Mouse (Mus musculus) myocyte (in vitro differentiated cells): ENCODE measurements around the gene Sema3c.

Experiments used
- CEBPB ChIP-seq: IDR thresholded peaks from 2 replicates; pipeline ENCODE4 v1.6.1; 2011; ENCODE audit warnings: mild to moderate bottlenecking, moderate library complexity; ENCODE audit not compliant: poor library complexity, insufficient read depth, severe bottlenecking
- MAX ChIP-seq: IDR thresholded peaks from one replicate; pipeline ENCODE4 v1.6.1; 2011; ENCODE audit warnings: low read depth, mild to moderate bottlenecking, control low read depth
- USF1 ChIP-seq: IDR thresholded peaks from one replicate; pipeline ENCODE4 v1.6.1; 2011; ENCODE audit warnings: low read depth, mild to moderate bottlenecking, control low read depth, moderate library complexity

- TF ChIP-seq CEBPB = no peak
- no peak for TF ChIP-seq MAX
- peak; percentile 5 for TF ChIP-seq USF1
Observed at GRCm38 (mm10) chr5:17748293-17748692, 174.2 kb downstream of the Sema3c start.
